Mouse (Mus musculus): ENCODE results near the gene AB124611. TPM values are rescaled to one million over a fixed set of nuclear protein-coding genes. Genes with fewer than 3 reads are reported as not detected.

The AB124611 gene
- total RNA-seq (2023) = 130 to 141 TPM (median 136 TPM) in 4 replicates

GRCm38 (mm10) chr9:21525937-21526633 is at the start of gene AB124611:
Gene AB124611, plus strand, starts transcription at chr9:21526176.

GRCm38 (mm10) chr9:21509772-21510688 is 15.9 kb upstream of the AB124611 start, which contains the start of gene Tmed1:
Gene Tmed1, minus strand, starts transcription at chr9:21510252.

GRCm38 (mm10) chr9:21546789-21547074 is 20.8 kb downstream of the AB124611 start, which contains the start of gene Carm1:
Gene Carm1, plus strand, starts transcription at chr9:21546894.

GRCm38 (mm10) chr9:21592703-21593121 is 66.7 kb downstream of the AB124611 start, which contains the start of the genes Timm29 and Yipf2:
Gene Timm29, plus strand, starts transcription at chr9:21592722.
Gene Yipf2, minus strand, starts transcription at chr9:21592828.

Other genes starting within 250 kb of the AB124611 start
- 113 to 143 TPM (median 134 TPM) in 4 replicates for gene Kri1, start 238.2 kb upstream of the AB124611 start, total RNA-seq (2023)
- 24.3 to 26.8 TPM (median 25.0 TPM) in 4 replicates for gene Cdkn2d, start 234.8 kb upstream of the AB124611 start, total RNA-seq (2023)
- gene Ap1m2, start 213.8 kb upstream of the AB124611 start, total RNA-seq (2023) = 2.0 to 3.0 TPM (median 2.6 TPM) in 4 replicates
- 311 to 326 TPM (median 324 TPM) in 4 replicates for gene Slc44a2, start 205.5 kb upstream of the AB124611 start, total RNA-seq (2023)
- gene Ilf3, start 158.3 kb upstream of the AB124611 start, total RNA-seq (2023) = 160 to 186 TPM (median 180 TPM) in 4 replicates
- 70.2 to 88.5 TPM (median 84.2 TPM) in 4 replicates for gene Qtrt1, start 114.3 kb upstream of the AB124611 start, total RNA-seq (2023)
- gene Dnm2, start 101.3 kb upstream of the AB124611 start, total RNA-seq (2023) = 230 to 250 TPM (median 233 TPM) in 4 replicates
- gene Tmed1, start 15.9 kb upstream of the AB124611 start, total RNA-seq (2023) = 5.0 to 9.0 TPM (median 6.9 TPM) in 4 replicates
- gene Carm1, start 20.7 kb downstream of the AB124611 start, total RNA-seq (2023) = 70.8 to 80.6 TPM (median 74.9 TPM) in 4 replicates
- gene Timm29, start 66.5 kb downstream of the AB124611 start, total RNA-seq (2023) = 32.1 to 36.7 TPM (median 32.7 TPM) in 4 replicates
- gene Yipf2, start 66.7 kb downstream of the AB124611 start, total RNA-seq (2023) = 13.4 to 17.8 TPM (median 15.4 TPM) in 4 replicates
- 102 to 108 TPM (median 105 TPM) in 4 replicates for gene Smarca4, start 90.0 kb downstream of the AB124611 start, total RNA-seq (2023)
- 17.1 to 22.6 TPM (median 18.9 TPM) in 4 replicates for gene Ldlr, start 197.3 kb downstream of the AB124611 start, total RNA-seq (2023)
- 1.8 to 4.0 TPM (median 2.8 TPM) in 4 replicates for gene Spc24, start 234.1 kb downstream of the AB124611 start, total RNA-seq (2023)

Measured in B cell, adult 62 days (primary cell).